Mouse (Mus musculus): ENCODE data around the gene Fbxo11.

Gene Fbxo11

DNA sequence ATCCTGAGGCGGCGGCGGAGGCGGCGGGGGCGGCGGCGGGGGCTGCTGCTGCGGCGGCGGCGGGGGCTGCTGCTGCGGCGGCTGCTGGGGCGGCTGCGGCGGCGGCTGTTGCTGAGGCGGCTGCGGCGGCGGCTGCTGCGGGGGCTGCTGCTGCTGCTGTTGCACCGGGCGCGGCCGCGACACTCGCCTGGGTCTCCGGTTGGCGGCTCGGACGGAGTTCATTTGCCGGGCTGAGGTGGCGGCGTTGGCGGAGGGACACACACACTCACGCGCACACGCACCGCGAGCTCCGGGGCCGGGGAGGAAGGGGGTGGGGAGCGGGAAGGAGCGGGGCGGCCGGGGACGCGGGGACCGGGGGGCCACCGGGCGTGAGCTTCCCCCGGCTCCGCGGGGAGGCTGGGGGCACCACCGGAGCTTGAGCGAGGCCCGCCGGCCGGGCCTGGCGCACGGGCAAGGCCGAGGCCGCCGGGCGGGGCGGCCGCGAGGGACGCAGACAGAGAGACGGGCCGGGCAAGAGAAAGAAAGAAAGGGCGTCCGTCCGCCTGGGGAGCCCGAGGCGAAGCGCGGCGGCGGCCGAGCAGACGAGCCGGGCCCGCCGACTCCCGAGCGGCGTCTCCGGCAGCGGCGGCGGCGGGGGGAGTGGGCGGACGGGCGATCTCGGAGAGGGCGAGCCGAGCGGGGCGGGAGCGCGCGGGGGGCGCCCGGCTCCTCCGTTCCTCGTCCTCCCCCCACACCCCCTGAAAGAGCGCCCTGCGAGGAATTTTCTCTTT lies at the start of gene Fbxo11:
Gene Fbxo11, minus strand, starts transcription at position 261 of the 770 bp plus-strand sequence.
- peak; percentile 51 to 56 for DNase-seq (ENCODE audit: low spot score in 2 of 2)

DNA sequence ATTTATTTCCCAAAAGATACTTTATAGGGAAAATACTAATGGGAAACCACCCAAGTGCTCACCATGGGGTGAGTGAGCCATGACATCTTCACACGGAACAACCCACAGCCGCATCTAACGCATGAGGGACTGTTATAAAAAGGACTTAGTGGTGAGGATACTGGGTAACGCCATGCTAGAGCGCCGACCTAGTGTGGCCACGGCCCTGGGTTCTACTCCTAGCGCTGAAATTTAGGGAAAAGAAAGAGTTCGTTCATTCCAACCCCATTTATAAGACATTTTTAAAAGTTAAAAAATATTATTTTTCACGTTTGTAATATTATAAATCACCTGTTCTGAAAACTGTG lies 48.8 kb upstream of the Fbxo11 start:
- DNase-seq (ENCODE audit: low spot score in 2 of 2), result no peak

DNA sequence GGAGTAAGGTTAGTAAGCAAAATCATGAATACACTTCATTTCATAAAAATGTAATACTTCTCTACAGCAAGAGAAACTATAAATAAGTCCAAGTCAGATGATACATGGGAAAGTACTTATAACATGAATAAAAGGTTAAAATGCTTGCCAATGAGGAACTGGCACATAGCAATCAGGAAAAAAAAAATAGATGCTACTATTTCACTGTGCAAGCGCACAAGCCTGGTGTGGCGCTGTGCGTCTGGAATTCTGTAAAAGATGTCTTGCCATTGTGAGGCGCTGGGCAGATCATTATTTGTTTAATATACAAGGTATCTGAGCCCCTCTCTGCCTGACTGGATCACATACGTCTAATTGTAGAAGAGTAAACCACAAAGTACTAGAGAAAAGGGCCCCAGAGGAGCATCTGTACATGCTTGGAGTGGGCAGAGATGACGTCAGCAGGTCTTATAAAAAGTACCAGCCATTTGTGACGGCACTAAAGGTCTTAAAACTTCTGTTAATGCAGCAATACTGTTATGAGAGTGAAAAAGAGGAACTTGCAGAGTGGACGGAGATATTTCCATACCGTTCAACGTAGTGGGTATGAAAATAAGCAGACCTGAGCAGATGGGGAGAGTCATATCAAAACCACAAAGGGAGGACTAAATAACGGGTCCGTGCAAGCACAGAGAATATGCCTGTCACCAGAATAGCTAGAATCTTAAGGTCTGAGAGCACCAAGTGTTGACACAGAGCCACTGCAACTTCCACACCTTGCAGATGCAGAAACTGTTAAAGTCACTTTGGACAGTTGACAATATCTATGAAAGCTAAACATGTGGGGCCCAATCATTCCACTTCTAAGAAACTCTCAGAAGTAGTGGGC lies 48.2 kb upstream of the Fbxo11 start:
- DNase-seq (ENCODE audit: low spot score in 2 of 2), result no peak

DNA sequence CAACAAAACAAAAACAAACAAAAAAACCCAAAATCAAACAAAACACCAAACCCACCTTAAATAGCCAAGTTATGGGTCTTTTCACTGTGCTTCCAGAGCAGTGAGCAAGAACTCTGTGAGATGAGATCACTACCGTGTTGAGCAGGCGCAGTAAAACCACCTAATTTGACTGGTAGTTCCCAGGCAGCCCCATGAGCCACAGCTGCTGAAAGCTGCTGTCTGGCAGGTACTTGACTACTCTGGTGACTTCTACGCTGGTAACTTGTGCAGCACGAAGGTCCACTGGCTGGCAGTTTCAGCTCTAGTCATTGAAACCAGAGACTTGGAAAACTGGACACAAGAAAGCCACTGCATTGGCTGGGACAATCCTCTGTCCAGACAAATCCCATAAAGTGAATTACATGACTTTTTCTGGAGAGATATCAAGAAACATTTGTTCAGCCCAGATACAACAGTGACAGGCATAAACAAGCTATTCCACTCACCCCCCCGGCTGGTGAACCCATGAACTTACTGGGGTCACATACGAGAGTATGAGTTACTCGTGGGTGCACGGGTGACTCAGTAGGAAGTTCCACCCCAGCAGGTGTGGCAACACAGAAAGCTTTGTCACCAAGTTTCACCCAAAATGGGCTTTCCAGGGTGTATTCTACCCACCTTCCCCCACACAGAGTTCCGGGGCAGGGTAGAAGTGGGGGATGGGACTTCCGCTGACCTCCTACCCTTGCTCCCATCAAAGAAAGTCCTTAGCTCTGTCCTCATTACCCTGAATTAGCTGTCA lies 47.0 kb upstream of the Fbxo11 start:
- peak; percentile 22 for DNase-seq (ENCODE audit: low spot score in 2 of 2)

DNA sequence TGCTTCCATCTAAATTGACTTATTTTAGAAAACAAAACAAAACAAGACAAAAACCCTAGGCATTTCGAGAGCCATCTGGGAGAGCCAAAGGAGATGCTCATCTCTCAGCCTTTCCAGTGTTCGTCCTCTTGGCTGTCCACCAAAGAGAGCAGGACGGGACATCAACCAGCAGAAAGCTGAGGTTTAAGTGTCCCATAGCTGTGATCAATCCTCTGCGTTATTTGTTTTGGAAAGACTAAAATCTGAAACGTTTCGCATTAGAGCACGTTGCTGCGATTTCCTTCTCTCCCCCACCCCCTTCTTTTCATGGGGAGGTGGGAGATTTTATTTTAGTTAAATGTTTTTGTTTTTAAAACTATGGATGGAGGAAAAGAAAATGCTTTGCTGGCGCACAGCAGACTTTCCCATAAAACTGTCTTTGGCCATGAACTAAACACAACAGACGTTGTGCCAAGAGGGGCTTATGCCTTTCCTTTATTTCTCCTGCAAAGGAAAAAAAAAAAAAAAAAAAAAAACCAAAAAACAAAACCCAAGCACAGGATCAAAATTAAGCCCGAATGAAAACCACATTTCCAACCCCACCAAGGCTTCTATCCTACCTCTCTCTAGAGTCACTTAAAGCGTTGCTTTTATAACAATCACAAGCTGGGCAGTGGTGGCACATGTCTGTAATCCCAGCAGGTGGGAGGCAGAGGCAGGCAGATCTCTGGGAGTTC lies 46.1 kb upstream of the Fbxo11 start:
- no peak for DNase-seq (ENCODE audit: low spot score in 2 of 2)

DNA sequence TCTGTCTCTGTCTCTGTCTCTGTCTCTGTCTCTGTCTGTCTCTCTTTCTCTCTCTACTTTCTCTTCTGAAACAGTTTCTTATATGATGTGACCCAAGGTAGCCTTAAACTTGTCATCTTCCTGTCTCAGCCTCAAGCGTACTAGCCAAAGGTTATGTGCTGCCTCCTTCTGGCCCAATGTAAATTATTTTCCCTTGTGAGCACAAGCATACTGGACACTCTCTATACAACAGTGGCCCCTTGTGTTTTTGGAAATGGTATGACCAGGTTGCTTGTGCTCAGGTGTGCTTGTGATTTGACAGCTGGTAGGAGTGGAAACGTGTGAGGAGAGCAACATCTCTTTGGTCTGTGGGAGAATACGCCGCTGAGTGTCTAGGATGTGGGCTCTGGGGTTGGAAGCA lies 42.6 kb upstream of the Fbxo11 start:
- DNase-seq (ENCODE audit: low spot score in 2 of 2), result no peak

DNA sequence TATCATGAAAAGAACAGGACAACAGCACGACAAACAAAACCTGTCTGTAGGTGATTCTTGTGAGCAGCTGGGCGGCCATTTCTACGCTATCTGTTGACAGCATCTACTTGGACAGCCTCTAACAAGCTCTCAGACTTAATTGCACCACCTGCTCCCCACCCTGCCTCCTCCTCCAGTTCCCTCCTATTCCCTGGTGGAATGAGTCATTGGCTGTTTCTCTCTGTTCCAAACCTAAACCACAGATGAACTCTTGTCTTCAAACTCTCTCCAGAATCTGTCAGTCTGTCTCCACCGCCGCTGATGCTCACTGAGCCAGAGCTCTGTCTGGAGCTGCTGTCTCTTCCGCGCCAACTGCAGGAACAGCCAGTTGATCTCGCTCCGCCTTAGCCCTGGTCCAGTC lies 41.3 kb upstream of the Fbxo11 start:
- no peak for DNase-seq (ENCODE audit: low spot score in 2 of 2)

DNA sequence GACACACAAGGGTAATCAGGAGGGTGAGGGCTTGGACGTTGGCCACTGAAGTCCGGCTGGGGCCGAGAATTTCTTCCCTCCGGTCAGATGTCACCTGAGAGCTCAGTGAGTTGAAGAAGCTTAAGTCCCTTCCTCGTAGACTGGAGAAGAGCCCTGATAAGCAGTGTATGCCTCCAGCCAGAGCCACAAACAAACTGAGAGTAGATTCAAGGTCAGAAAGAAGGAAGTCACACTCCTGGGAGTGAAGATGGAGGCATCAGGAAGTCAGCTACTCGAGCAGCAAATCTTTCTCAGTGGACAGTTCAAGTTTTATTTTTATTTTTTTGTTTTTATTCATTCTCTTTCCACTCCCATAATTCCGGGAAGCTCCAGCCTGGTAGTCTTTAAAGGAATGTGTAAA lies 37.5 kb upstream of the Fbxo11 start:
- DNase-seq (ENCODE audit: low spot score in 2 of 2), result no peak

DNA sequence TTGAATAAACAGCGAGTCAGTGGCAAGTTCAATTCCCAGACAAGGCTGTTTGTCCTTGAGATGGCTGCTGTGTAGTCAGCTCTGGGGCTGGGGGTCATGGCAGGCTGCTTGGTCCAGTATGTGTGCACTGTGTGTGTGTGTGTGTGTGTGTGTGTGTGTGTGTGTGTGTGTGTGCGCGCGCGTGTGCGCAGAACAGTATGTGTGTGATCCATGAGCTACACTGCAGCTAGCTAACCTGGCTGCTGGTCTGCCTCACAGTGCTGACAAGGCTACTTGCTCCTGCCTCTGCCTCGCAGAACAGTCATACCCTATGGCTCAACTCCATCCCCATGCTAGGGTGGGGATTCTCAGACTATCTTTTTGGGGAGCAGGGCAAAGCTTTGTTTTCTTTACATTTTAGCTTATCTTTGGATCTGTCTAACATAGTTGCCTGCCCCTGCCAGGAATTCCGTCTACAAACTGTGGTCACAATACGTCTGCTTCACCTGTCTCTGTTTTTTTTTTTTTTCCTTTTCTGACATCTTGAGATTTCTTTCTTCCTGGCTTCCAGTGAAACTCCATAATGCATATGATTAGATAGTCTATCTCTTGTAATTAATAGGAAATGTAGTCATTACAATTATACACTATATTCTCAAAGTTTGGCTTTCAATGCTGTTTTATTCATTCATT lies 33.2 kb upstream of the Fbxo11 start:
- DNase-seq (ENCODE audit: low spot score in 2 of 2), result no peak

DNA sequence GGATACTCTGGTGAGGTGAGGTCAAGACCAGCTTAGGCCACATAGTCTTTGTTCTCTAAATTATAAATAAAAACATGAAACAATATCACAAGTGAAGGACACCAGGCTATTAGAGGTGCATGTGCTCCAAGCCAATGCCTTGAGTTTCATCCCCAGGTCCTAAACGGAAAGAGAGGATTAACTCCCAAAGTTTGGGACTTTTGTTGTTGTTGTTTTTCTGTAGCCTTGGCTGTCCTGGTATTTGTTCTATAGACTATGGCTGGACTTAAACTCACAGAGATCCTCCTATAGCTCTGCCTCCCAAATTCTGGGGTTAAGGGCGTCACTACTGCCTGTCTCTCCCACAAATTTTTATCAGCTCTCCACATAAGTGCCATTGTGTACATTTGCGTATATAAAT lies 32.5 kb upstream of the Fbxo11 start:
- no peak for DNase-seq (ENCODE audit: low spot score in 2 of 2)

DNA sequence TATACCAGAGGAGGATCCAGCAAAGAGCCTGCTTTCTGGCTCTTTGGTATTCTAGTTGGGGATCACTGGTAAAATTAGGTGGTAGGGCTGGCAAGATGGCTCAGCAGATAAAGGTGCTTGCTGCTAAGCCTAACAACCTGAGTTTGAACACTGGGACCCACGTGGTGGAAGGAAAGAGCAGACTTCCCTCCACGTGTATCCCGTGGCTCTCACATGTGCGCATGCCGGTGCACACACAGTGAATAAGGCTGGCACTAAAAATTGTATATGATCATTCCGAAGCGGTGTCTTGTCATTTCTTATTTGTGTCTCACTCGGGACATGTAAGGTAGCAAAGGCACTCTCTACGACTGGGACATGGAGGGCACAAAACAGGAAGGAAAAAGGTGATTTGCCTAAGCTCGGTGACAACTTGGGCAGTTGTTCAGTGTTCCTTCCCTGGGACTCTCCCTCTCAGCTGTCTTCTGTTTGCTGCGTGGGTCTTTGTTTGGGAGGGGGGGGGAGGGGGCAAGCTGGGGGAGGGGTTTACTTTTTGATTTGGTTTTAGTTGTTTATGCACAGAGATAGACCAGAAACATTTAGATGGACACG lies 31.8 kb upstream of the Fbxo11 start:
- no peak for DNase-seq (ENCODE audit: low spot score in 2 of 2)

DNA sequence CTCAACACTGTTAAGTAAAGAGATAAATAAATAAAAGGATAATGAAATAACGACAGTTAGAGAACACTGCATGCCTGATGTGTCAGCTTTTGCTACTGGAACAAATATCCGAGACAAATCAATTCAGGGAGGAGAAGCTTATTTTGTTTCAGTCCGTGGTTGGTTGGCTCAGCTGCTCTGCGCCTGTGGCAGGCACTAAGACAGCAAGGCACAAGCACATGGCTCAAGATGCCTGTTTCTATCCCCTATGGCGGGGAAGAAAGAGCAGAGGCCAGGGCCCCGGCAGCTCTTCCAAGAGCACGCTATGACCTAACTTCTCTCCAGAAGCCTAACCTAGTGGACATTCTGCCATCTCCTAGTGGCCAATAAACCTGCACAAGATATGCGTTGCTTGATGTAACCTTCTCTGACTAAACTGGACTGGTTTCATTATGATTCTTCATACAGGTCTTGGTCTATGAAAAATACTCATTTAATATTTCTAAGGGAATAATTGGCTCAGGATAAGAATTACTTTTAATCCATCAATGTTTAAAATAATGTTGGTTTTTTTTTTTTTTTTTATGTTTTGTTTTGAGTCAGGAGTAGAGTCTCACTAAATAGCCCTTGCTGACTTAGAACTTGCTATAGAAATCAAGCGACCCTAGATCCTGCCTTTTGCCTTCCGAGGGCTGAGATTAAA lies 30.6 kb upstream of the Fbxo11 start:
- DNase-seq (ENCODE audit: low spot score in 2 of 2), result no peak

DNA sequence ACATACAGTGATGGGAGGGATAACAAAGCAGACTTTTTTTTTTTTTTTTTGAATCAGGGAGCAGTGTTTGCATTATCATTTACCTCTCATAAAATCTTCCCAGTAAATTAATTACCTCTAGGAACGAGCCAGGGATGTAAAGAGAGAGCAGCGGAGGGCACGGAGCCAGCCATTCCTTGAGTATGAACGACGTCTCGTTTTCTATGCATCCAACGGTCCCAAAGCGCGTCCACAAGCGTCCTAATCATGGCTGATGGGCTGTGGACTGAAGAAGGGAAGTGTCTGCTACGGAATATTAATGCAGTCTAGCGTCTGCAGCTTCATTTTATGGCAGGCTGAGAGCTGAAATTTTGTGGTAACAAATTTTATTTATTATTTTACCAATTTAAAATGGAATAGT lies 29.2 kb upstream of the Fbxo11 start:
- DNase-seq (ENCODE audit: low spot score in 2 of 2), result no peak

DNA sequence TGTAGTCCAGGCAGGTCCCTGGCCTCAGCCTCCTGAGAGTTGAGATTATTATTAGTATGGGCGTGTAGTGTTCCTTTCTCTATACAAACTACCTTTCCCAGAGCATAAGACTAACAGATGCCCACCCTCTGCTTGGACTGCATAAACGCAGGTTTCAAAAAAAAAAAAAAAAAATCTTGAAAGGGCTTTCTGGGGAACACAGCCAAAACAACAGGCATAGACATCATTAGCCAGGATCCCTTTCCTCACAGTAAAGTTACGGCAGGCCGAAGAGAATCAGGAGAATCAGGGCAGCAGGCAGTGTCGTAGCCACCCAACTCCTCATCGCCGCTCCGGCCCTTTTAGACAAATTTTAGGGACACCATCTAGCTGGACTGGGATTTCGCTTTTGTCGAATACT lies 28.7 kb upstream of the Fbxo11 start:
- DNase-seq (ENCODE audit: low spot score in 2 of 2), result no peak

DNA sequence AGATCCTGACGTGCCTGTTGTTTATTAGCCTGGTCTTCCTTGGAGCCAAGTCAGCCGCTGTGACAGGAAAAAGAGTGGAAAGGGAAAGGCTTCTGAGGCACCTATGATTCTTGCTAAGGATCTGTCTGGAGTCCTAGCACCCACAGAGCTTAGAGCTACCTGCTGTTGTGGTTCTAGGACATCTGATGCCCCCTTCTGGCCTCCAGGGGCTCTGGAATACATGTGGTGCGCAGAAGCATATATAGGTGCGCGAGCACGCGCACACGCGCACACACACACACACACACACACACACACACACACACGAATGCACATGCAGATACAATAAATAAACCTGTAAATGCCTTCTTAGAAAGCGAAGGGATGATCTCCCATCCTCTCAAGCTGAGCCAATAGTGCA lies 20.9 kb upstream of the Fbxo11 start:
- DNase-seq (ENCODE audit: low spot score in 2 of 2), result no peak

DNA sequence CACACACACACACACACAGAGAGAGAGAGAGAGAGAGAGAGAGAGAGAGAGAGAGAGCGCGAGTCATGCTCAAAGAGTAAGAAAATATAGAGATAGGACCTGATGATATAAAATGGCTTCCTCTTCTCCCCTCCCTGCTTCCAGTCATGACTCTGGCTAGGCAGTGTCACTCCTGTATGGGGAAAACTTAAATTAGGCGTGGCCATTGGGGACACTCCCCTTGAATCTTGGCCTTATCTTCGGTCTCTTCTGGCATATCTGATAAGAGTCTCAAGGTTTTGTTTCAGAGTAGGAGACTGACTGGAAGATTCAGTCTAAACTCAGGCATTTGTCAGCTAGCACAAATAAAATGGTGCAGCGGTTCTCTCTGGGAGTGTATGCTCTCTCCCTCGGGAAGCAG lies 16.4 kb upstream of the Fbxo11 start:
- no peak for DNase-seq (ENCODE audit: low spot score in 2 of 2)

DNA sequence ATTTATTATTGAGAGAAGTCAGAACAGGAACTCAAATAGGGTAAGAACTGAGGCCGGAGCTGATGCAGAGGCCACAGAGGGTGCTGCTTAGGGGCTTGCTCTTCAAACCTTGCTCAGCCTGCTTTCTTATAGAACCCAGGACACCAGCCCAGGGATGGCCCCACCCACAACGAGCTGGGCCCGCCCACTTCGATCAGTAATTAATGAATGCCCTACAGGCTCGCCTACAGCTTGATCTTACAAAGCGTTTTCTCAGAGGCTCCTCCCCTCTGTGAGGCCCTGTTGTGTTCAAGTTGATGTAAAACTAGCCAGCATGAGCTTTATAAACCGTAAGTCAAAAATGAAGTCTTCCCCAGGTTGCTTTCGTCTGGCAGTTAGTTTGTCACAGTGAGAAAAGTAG lies 14.7 kb upstream of the Fbxo11 start:
- no peak for DNase-seq (ENCODE audit: low spot score in 2 of 2)

DNA sequence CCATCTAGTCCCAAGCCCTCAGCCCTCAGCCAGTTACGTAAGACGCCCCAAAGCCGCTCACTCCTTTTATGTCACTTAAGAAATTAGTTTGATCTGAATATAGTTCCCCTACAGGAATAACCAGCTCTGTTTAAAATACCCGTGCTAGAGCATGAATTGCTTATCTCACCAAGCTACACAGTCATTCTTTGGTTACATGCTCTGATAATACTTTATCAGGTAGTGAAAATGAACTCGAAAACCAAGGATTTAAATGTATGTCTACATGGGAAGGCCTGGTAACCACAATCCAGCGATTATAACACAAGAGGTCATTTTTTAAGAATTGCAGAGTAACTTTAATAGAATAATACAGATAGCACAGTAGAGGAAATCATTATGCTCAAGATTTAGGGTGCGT lies 7.0 kb upstream of the Fbxo11 start:
- no peak for DNase-seq (ENCODE audit: low spot score in 2 of 2)

DNA sequence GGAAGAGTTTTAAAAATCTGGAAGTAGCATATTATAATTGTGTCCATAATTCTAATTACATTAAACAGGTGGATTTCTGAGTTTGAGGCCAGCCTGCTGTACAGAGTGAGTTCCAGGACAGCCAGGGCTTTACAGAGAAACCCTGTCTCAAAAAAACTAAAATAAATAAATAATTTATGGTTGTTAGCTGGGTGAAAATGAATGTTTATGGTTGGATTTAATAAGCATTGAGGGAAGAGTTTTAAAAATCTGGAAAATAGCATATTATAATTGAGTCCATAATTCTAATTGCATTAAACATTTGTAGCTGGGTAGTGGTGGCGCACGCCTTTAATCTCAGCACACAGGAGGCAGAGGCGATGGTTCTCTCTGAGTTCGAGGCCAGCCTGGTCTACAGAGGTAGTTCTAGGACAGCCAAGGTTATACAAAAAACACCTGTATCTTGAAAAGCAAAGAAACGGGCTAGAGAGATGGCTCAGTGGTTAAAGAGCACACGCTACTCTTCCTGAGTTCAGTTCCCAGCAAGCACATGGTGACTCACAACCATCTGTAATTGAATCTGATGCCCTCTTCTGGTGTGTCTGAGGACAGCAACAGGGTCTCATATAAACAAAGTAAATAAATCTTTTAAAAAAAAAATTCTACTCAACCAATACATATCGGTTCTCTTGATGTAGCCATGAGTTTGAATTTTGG lies 3.1 kb upstream of the Fbxo11 start:
- DNase-seq (ENCODE audit: low spot score in 2 of 2), result no peak

Data from thymus, postnatal 10 days (tissue).